Mouse (Mus musculus) mature B cell (primary cell): ENCODE measurements around the gene Defb28.

Experiments used
- in situ Hi-C: fragments of 300-500 bp; cut with MboI; formaldehyde crosslinking; loops from 2 replicates; pipeline ENCODE4 v1.14.3; 2019

The Defb28 gene

DNA sequence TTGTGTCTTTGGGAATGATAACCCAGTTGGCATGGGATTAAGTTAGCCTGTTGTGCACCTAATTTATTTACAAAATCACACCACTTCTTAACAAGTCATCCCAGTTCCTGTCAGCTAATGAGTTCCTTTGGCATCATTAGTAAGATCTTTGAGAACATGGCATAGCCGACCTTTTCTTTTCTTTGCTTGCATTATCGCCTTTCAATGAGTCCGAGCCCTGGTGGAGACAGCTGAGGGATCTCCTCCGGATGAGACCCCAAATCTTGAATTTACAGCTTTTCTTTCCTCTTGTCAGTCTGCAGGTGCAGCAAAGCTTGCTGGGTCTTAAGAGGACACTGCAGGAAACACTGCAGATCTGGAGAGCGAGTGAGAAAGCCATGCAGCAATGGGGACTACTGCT, 51.0 kb downstream of the Defb28 start, which contains the start of gene Gm17416:
Gene Gm17416, plus strand, starts transcription at position 301 of the 400 bp plus-strand sequence.
- in situ Hi-C loops: no loop called here

DNA sequence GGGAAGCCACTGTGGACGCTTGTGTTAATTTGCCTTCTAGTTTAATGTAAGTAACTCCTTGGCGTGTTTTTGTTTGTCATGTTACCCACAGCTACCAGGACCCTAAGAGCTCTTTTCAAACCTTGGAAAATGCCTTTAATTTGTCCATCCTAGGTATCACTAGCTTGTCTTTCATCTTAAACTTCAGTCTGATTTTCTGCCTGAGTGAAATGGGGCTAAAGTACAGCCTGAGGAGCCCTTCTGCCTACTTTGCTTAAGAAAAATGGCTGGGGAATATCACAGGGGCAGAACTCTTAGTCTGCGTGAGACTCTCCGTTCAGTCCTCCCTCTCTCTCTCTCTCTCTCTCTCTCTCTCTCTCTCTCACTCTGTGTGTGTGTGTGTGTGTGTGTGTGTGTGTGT, 51.8 kb downstream of the Defb28 start:
- in situ Hi-C loops: no loop called here

DNA sequence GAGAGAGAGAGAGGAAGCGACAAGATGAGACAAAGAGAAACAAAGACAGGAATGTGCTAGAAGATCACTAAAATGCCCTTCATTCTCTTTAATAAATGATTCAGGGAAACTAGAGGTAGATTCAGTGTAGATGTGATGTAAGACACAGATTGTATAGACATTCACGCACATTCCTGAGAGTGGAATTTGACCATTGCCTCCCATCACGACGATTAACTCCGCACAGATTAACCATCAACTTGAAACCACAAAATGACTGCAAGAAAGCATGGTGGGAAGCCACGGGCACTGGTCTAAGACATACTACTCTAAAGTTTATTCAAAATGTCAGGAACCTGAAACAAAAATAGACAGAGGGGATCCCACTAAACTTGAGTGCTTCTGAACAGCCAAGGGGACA, 52.3 kb downstream of the Defb28 start:
- in situ Hi-C loops: no loop called here
